Mouse (Mus musculus) spleen, adult 2 months (tissue): ENCODE measurements around the gene Prkag2.

Experiments
- CTCF ChIP-seq: fragments of 200-500 bp; IDR thresholded peaks from 2 replicates; pipeline ENCODE4 v1.5.1; 2011; ENCODE audit warnings: mild to moderate bottlenecking, inconsistent platforms; ENCODE audit not compliant: insufficient read depth, insufficient read length, insufficient replicate concordance; ENCODE audit errors: extremely low read depth
- POLR2A ChIP-seq: fragments of 200-500 bp; IDR thresholded peaks from 2 replicates; pipeline ENCODE4 v1.6.1; 2011; ENCODE audit warnings: low read depth, low read length, inconsistent platforms

GRCm38 (mm10) chr5:24963776-24964175 lies 136.7 kb downstream of the Prkag2 start:
- no peak for TF ChIP-seq CTCF
- TF ChIP-seq POLR2A, result no peak
